Mouse (Mus musculus) gastrocnemius, postnatal 14 days (tissue): ENCODE data around the gene Nol3. TPM values are rescaled to one million over a fixed set of nuclear protein-coding genes. Genes with fewer than 3 reads are reported as not detected.

Experiments used
- DNase-seq: peaks from one replicate; pipeline ENCODE4 v3.0.0; 2021; ENCODE audit warnings: mixed read lengths
- intact Hi-C: fragments of 180-260 bp; cut with DNase I; formaldehyde crosslinking; loops from one replicate; pipeline ENCODE4 v1.15.1; 2025; ENCODE audit warnings: low total_unique reads
- total RNA-seq, 2 experiments: library from RNA; stranded (reverse); gene quantifications; 2 replicates each; pipeline ENCODE4 v1.2.3; 2021

The Nol3 gene
- total RNA-seq, 2 experiments from 2014 or later: 24.1 to 27.3 TPM

DNA sequence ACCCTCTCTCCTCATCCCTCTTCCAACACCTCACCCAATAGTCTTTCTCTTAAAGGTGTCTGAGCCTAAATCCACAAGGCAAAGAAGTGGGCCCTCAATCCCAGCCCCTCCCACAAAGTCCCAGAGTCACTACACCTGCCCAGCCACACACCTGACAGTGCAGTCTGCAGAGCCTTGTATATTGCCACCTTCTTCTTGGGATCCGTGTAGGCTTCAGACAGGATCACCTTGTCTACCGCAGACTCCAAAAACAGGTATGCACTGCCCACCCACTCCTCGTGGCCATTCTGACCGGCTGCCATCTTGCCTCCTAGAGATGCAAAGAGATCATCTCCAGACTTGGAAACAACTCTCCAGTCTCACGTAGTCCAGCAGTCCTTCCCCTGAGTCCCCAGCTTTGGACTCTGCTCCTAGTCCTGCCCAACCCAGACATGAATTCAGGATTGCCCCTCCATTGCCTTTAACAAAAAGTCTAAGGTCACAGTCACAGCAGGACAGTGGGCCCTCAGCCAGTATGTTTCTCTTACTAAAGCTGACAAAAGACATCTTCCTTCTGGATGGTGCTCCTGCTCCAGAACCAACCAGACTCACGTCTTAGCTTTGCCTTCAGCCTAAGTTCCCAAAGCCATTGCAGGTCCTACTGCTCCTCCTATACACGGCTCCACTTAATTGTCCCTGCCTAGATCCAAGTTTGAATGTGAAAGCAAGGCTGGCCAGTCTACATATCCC is 15.4 kb upstream of the Nol3 start:
- intact Hi-C loops: no loop called here
- DNase-seq: no peak

DNA sequence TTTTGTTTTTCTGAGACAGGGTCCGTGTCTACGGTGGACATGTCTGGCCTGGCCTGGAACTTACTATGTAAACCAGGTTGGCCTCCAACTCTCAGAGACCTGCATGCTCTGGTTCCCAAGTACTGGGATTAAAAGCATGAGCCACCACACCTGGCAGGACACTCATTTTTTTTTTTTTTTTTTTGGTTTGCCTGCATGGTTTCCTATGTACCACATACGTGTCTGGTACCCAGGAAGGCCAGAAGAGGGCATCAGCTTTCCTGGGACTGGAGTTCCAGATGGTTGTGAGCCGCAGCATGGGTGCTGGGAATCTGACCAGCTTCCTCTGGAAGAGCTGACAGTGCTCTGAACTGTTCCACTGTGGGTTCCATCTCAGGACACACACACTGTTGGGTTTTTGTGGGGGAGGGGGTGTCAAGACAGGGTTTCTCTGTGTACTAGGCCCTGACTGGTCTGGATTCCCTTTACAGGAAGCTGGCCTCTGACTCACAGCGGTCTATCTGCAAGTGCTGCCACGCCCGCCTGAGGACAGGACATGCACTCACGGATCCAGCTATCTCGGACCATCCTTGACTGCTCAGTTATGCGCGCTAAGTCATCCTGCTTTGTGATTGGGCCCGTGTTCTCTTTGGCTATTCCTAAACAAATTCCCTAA is 14.5 kb upstream of the Nol3 start:
- DNase-seq: no peak
- intact Hi-C loops: no loop called here

DNA sequence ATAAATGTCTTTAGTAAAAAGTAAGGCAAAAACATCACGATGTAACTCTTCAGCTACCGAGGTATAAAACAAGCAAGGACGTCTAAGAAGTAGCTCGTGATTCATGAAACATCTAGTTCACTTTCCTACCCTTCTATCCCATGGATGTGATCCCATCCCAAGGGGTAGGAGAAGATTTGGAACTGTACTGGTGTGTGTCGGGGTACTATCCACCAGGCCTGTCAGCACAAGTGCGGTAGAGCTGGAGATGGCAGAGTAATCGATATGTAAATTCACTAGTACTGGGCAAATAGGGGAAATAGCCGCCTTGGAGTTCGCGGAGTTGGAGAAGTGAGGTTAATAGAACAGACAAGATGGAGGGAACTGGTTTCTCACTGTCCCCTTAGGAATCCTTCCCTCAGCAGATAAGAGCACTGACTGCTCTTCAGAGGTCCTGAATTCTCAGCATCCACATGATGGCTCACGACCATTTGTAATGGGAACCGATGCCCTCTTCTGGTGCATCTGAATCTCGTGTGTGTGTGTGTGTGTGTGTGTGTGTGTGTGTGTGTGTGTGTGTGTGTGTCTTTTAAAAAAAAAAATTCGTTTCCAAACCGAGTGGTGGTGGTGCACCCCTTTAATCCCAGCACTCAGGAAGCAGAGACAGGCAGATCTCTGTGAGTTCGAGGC is 12.6 kb upstream of the Nol3 start:
- no peak for DNase-seq
- intact Hi-C loops: loop anchor here (2.0 kb wide), 1 partner anchor 39 kb away; the partner anchor contains the start of gene D230025D16Rik

- peak; percentile 77 for DNase-seq
- intact Hi-C loops: no loop called here
Observed at GRCm38 (mm10) chr8:105264024-105264982, 11.6 kb upstream of the Nol3 start, which contains the start of the genes Tradd and Fbxl8. Gene Tradd (minus strand): TSS chr8:105264609. Gene Fbxl8 (plus strand): TSS chr8:105264648.

DNA sequence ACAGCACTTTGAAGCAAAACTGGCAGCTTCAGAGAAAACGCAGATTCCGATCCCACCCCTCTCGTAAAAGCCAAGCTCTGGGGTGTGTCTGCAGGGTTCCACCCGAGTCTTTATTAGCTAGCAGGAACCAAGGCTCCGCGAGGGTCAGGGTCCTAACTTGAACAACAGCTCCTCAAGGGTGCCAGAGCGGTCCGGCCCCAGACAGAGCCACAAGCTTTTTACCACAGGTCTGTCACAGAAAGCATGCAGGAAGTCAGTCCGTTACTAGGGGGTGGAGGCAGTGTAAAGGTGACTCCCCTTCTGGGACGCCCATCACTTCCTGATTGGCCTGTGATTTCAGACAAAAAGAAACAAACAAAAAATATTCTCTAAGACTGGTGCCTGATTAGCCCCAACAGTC is 10.8 kb upstream of the Nol3 start:
- no peak for DNase-seq

GRCm38 (mm10) chr8:105266775-105267174 is 9.2 kb upstream of the Nol3 start:
- no peak for DNase-seq
- intact Hi-C loops: no loop called here

More for the DNA sequence above, 10.8 kb upstream of the Nol3 start:
- intact Hi-C loops: no loop called here

DNA sequence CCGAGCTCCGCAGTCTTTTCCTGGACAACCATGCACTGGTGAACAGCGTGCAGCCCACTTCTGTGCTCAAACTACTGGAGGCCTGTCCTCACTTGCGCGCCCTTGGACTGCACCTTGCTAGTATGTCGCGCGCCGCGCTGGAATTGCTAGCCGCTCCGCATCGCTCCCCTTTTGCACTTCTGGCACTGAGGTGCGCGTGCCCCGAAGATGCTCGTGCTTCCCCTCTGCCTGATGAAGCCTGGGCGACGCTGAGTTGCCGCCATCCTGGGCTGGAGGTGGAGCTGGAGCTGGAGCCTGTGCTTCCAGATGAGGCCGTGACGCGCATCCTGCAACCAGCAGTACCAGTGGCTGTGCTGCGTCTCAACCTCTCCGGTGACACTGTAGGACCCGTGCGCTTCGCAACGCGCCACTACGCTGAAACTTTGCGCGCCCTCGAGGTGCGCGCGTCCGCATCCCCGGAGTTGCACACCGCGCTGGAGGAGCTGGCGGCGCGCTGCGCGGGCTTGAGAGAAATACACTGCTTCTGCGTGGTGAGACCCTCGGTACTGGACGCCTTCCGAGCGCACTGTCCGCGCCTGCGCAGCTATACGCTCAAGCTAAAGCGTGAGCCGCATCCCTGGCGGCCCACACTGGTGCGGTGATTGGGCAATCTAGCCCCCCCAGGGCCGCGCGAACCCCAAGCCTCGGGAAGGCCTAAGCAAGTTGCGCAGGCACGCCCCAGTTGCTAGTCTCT is 7.4 kb upstream of the Nol3 start:
- DNase-seq: no peak
- intact Hi-C loops: no loop called here

DNA sequence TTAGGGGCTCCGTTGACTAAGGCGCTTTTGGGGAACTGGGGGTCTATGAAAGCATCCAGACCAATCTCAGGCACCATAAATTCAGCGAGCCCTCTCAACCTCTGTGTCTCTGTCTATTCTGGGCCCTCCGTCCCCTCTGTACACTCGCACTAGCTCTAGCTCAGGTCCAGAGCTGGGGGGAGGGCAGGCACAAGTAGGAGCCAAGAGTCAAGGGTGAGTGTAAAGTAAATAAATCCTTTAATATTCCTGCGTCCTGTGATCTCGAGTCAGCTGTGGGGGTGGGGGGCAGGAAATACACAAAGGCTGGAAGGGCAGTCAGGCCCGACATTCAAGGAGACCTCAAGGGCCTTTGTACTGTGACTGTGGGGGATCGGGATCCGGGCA is 6.9 kb upstream of the Nol3 start:
- no peak for DNase-seq
- intact Hi-C loops: no loop called here

GRCm38 (mm10) chr8:105269461-105269947 is 6.4 kb upstream of the Nol3 start, which contains the start of gene Hsf4:
Gene Hsf4 (plus strand): TSS chr8:105269801.
- DNase-seq: peak; percentile 69
- intact Hi-C loops: no loop called here

DNA sequence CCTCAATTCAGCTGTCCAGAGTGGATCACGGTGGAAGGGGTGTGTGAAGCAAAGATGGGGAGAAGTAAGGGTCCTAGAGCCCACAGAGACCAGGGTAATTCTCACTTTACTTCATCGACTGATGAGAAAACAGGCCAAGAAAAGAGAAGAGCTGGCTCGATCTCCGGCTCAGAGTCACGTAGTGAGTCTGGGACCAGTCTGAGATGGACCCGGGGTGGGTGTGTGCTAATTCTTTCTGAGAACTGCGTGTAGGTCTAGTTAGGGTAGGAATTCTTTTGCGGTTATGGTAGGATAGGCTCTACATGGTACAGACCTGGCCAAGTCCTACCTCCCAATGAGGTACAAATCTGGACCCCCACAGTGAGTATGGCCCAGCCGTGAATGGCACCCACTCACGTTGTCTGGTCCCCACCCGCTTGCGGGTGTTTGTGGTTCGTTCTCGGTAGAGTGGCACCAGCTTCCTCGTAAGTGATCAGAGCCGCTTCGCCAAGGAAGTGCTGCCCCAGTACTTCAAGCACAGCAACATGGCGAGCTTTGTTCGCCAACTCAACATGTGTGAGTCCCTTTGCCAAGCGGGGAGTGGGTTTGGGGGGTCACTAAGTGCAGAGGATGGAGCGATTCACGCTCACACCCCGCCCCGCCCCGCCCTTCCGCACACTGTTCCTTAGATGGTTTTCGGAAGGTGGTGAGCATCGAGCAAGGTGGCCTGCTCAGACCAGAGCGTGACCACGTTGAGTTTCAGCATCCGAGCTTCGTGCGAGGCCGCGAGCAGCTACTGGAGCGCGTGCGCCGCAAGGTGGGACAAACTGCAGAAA is 5.6 kb upstream of the Nol3 start:
- no peak for DNase-seq
- intact Hi-C loops: no loop called here

DNA sequence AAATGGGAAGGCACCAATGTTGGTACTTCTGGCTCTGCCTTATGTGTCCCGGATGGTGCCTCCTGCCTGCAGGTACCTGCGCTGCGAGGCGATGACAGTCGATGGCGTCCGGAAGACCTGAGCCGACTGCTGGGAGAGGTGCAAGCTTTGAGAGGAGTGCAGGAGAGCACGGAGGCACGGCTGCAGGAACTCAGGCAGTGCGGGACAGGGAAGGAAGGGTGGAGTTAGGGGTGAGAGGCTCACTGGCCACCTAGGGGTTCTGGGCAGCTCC is 5.1 kb upstream of the Nol3 start:
- intact Hi-C loops: no loop called here
- DNase-seq: no peak

GRCm38 (mm10) chr8:105275387-105275786 is 553 bp upstream of the Nol3 start:
- intact Hi-C loops: no loop called here
- no peak for DNase-seq

DNA sequence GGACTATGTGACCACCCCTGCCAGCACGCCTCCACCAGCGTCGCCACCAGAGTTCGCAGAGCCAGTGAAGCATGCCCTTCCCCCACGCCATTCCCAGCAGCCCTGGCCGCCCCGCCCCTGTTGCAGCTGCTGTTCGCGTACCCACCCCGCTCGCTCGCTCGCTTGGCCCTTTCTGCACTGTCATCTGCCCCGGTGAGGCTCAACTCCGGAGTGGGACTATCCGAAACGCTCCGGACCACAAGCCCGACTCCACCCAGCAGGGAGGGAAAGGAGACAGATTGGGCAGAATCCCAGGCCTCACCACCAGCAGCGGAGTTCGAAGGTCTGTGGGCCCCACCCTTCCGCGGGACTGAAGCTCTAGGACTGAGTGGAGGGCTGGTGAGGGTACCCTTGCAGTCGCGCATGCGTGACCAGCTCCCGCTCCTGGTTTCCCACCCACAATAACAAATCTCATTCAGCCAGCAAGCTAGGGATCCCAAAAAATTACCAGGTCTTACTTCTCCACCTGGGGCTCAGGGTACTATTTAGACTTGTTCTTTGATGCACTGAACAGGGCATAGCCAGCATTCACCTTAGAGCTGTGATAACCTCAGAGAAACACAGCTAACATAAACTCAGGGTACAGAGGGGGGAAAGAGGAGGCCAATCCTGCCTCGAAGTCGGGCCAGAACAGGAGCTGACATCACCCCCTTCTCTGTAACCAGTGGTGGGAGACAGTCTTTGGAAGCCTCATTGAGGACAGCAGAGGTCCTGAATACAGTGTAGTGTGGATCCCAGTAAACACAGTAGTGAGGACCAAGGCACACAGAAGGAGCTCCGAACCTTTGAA is 566 bp downstream of the Nol3 start:
- intact Hi-C loops: no loop called here
- peak; percentile 80 for DNase-seq

- DNase-seq: peak; percentile 85
- intact Hi-C loops: no loop called here
Observed at GRCm38 (mm10) chr8:105278911-105279334, 3.0 kb downstream of the Nol3 start.

DNA sequence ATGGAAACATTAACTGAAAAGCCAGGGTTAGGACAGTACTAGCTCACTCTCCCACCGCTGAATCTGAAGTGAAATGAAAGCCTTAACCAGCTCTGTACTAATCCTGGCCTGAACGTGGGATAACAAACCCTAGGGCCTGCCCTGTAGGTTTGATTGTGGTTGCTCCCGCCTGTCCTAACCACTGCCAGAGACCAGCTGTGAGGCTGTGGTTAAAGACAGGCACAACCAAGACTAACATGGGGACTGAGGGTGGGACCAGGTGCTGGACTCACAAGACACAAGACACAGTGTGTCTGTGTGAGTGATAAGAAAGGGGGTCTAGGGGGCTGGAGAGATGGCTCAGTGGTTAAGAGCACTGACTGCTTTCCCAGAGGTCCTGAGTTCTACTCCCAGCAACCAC is 4.6 kb downstream of the Nol3 start:
- no peak for DNase-seq
- intact Hi-C loops: no loop called here

DNA sequence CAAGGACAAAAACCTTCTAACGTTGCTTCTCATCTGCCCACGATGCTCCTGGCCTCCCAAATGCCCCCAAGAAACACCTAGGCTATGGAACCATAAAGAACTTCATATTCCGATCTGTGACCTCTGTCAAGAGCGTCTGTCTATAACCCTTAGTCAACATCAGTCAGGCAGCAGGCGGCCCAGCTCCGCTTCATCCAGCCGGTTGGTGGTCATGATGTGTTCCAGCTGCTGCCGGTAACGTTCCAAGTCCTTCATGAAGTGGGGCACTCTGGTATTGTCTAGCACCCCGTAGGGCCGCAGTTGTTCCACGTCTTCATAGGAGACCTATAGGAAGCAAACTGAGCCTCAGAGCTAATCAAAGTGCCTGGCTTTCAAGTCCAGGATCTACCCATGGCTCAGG is 5.9 kb downstream of the Nol3 start:
- no peak for DNase-seq
- intact Hi-C loops: no loop called here

- DNase-seq: no peak
Observed at GRCm38 (mm10) chr8:105282239-105282638, 6.3 kb downstream of the Nol3 start.

More at GRCm38 (mm10) chr8:105282239-105282638, 6.3 kb downstream of the Nol3 start:
- intact Hi-C loops: no loop called here
